Mouse (Mus musculus): ENCODE results near the gene Olfr1123. TPM values are rescaled to one million over a fixed set of nuclear protein-coding genes. Genes with fewer than 3 reads are reported as not detected.

Olfr1123 gene
- polyA plus RNA-seq, 1 experiment from 2014 or later, result not detected

Other genes with a start within 250 kb of the Olfr1123 start
- not detected in 2 replicates for gene Olfr1112, start 228.8 kb upstream of the Olfr1123 start, polyA plus RNA-seq (2015; fragmentation: Nextera tagmentation; extraction: Ambion mirVana)
- not detected in 2 replicates for gene Olfr1113, start 207.7 kb upstream of the Olfr1123 start, polyA plus RNA-seq (2015; fragmentation: Nextera tagmentation; extraction: Ambion mirVana)
- not detected in 2 replicates for gene Olfr1115, start 168.6 kb upstream of the Olfr1123 start, polyA plus RNA-seq (2015; fragmentation: Nextera tagmentation; extraction: Ambion mirVana)
- not detected in 2 replicates for gene Olfr1116, start 149.1 kb upstream of the Olfr1123 start, polyA plus RNA-seq (2015; fragmentation: Nextera tagmentation; extraction: Ambion mirVana)
- gene Olfr1118, start 109.1 kb upstream of the Olfr1123 start, polyA plus RNA-seq (2015; fragmentation: Nextera tagmentation; extraction: Ambion mirVana), result not detected in 2 replicates
- gene Olfr1120, start 61.8 kb upstream of the Olfr1123 start, polyA plus RNA-seq (2015; fragmentation: Nextera tagmentation; extraction: Ambion mirVana), result not detected in 2 replicates
- gene Olfr1121, start 46.7 kb upstream of the Olfr1123 start, polyA plus RNA-seq (2015; fragmentation: Nextera tagmentation; extraction: Ambion mirVana), result not detected in 2 replicates
- not detected in 2 replicates for gene Olfr1122, start 30.8 kb upstream of the Olfr1123 start, polyA plus RNA-seq (2015; fragmentation: Nextera tagmentation; extraction: Ambion mirVana)
- gene Olfr1124, start 13.6 kb downstream of the Olfr1123 start, polyA plus RNA-seq (2015; fragmentation: Nextera tagmentation; extraction: Ambion mirVana), result 0.06 TPM in 1 of 2 replicates, not detected in the other
- not detected in 2 replicates for gene Olfr1126, start 37.3 kb downstream of the Olfr1123 start, polyA plus RNA-seq (2015; fragmentation: Nextera tagmentation; extraction: Ambion mirVana)
- not detected in 2 replicates for gene Pramel7, start 80.5 kb downstream of the Olfr1123 start, polyA plus RNA-seq (2015; fragmentation: Nextera tagmentation; extraction: Ambion mirVana)
- gene Pramel6, start 89.9 kb downstream of the Olfr1123 start, polyA plus RNA-seq (2015; fragmentation: Nextera tagmentation; extraction: Ambion mirVana), result not detected in 2 replicates
- not detected in 2 replicates for gene Olfr153, start 115.2 kb downstream of the Olfr1123 start, polyA plus RNA-seq (2015; fragmentation: Nextera tagmentation; extraction: Ambion mirVana)
- not detected in 2 replicates for gene Olfr1128, start 128.9 kb downstream of the Olfr1123 start, polyA plus RNA-seq (2015; fragmentation: Nextera tagmentation; extraction: Ambion mirVana)
- gene Olfr1129, start 157.3 kb downstream of the Olfr1123 start, polyA plus RNA-seq (2015; fragmentation: Nextera tagmentation; extraction: Ambion mirVana), result not detected in 2 replicates
- gene Olfr1130, start 189.6 kb downstream of the Olfr1123 start, polyA plus RNA-seq (2015; fragmentation: Nextera tagmentation; extraction: Ambion mirVana), result not detected in 2 replicates
- gene Olfr1131, start 210.5 kb downstream of the Olfr1123 start, polyA plus RNA-seq (2015; fragmentation: Nextera tagmentation; extraction: Ambion mirVana), result not detected in 2 replicates
- not detected in 2 replicates for gene Olfr1132, start 220.9 kb downstream of the Olfr1123 start, polyA plus RNA-seq (2015; fragmentation: Nextera tagmentation; extraction: Ambion mirVana)
- not detected in 2 replicates for gene Olfr1133, start 230.7 kb downstream of the Olfr1123 start, polyA plus RNA-seq (2015; fragmentation: Nextera tagmentation; extraction: Ambion mirVana)
- not detected in 2 replicates for gene Olfr1134, start 241.8 kb downstream of the Olfr1123 start, polyA plus RNA-seq (2015; fragmentation: Nextera tagmentation; extraction: Ambion mirVana)